13 mouse cellular contexts compared by ENCODE assay signal in the genomic region with DNA sequence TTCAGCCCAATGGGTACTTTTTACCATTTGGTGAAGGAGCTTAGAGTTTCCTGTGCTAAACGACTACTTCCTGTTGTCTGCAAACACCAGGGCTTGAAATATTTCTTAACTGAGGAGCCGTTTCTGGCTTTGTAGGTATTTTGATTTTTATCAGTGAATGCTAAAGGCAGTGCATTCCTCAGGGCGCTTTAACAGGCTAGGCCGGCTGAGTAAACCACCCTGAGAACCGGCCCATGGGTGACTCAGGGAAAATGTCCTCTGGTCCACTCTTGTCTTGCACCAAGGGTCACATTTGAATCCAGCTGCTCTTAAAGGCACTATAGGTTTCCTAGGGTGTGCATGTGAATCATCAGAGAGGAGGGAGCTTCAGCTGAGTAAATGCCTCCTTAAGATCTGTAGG.
DNase-seq lines count a peak whose midpoint lies in the region; ATAC-seq and TF ChIP-seq lines count a peak whose summit lies in the region.
"Had no signal": no experiment of that assay in that cellular context is flagged by ENCODE, and none has a peak within 500 bp of the region (broad histone marks: within the 10 kb centered on the region; RNA-seq: fewer than 3 reads in every experiment).

No protein-coding gene starts in this region.

- no peak for TF ChIP-seq CTCF in hindbrain, postnatal 0 days (IDR thresholded peaks at IDR 0.05; ENCODE audit: low read depth)

- H3K9ac ChIP-seq in hindbrain, postnatal 0 days (replicated peaks; ENCODE audit: low read length), result no peak overlapping the region

- H3K36me3 ChIP-seq in limb, embryonic 10.5 days, result no peaks in the 10 kb centered on the region
- no peaks in the 10 kb centered on the region for H3K36me3 ChIP-seq in hindbrain, postnatal 0 days (ENCODE audit: insufficient read depth, low read length)

- no peak overlapping the region for H3K4me2 ChIP-seq in hindbrain, postnatal 0 days (ENCODE audit: low read depth, low read length)
- H3K4me2 ChIP-seq: heart, embryonic 11.5 days had no signal

- ATAC-seq in hindbrain, postnatal 0 days, result no peak
- ATAC-seq: hindbrain, embryonic 16.5 days had no signal

- H3K4me1 ChIP-seq in limb, embryonic 10.5 days, result peaks cover 5% of the 10 kb centered on the region
- no peaks in the 10 kb centered on the region for H3K4me1 ChIP-seq in hindbrain, postnatal 0 days (ENCODE audit: insufficient read depth, low read length)

- H3K4me3 ChIP-seq in limb, embryonic 10.5 days, result no peak overlapping the region
- H3K4me3 ChIP-seq in hindbrain, postnatal 0 days (ENCODE audit: low read length), result no peak overlapping the region

- no peaks in the 10 kb centered on the region for H3K9me3 ChIP-seq in limb, embryonic 10.5 days (replicated peaks)
- H3K9me3 ChIP-seq in hindbrain, postnatal 0 days (ENCODE audit: low read length), result no peaks in the 10 kb centered on the region

- 0 out of 2 replicates have a peak overlapping the region, but pooled peaks have one; percentile 9 for H3K27ac ChIP-seq in limb, embryonic 10.5 days
- no peak overlapping the region for H3K27ac ChIP-seq in hindbrain, postnatal 0 days

- H3K27me3 ChIP-seq in limb, embryonic 10.5 days (ENCODE audit: low read depth, poor library complexity, severe bottlenecking), result no peaks in the 10 kb centered on the region
- no peaks in the 10 kb centered on the region for H3K27me3 ChIP-seq in hindbrain, postnatal 0 days (ENCODE audit: insufficient read depth, low read length)

- peak; percentile 49 for DNase-seq in adrenal gland, adult 2 months
- DNase-seq in adrenal gland, postnatal 25 days, result no peak
- DNase-seq in urinary bladder, postnatal 14 days (ENCODE audit: low spot score), result peak; percentile 76
- DNase-seq in urinary bladder, postnatal 10 days (ENCODE audit: low spot score), result no peak
- no peak for DNase-seq in limb, embryonic 10.5 days (ENCODE audit: low spot score)
- no peak for DNase-seq in cerebellum, postnatal 4 days (ENCODE audit: low spot score in 2 of 2)
- DNase-seq in hindbrain, postnatal 0 days (ENCODE audit: low spot score), result no peak
- DNase-seq in ovary, postnatal 14 days (ENCODE audit: low spot score), result no peak
- DNase-seq: liver; retina, postnatal 1 day; thymus, postnatal 36 days had no signal

- WGBS in limb, embryonic 10.5 days, result 74% methylated on average over 5 of the region's 5 CpGs
- WGBS in hindbrain, postnatal 0 days, result 77% methylated on average over 5 of the region's 5 CpGs

Comparison
In these comparisons a context has a peak if more than half of its experiments do, and no peak if none do; other contexts are left out.
1. DNase-seq: peak in adrenal gland, adult 2 months (single experiment) and urinary bladder, postnatal 14 days (single experiment); none in adrenal gland, postnatal 25 days (single experiment), urinary bladder, postnatal 10 days (single experiment), limb, embryonic 10.5 days (single experiment), cerebellum, postnatal 4 days (0 of 2), hindbrain, postnatal 0 days (single experiment) and ovary, postnatal 14 days (single experiment).